Mouse (Mus musculus) MEL (cell line): ENCODE results near the gene Ctdsp2. TPM values are rescaled to one million over a fixed set of nuclear protein-coding genes. Genes with fewer than 3 reads are reported as not detected.
A peak's percentile ranks its signal among the peaks of the same experiment; 100 is the strongest.

ENCODE experiments used
- DNase-seq: peaks from one replicate; pipeline ENCODE4 v3.0.0; 2011; ENCODE audit warnings: low read depth, low spot score
- H3K27ac ChIP-seq: 2 replicates; pipeline ENCODE4 v1.5.1; 2012; ENCODE audit warnings: low read depth, mild to moderate bottlenecking, control low read depth, low read length, moderate library complexity; ENCODE audit not compliant: control insufficient read depth
- H3K27me3 ChIP-seq, 2 experiments: fragments of 150-350 bp in 1 of 2; sonication (generic) in 1 of 2; 2 replicates each; pipeline ENCODE4 v1.6.1; 2012; ENCODE audit warnings: low read length in 2 of 2, mild to moderate bottlenecking in 2 of 2, improper control_type of control experiment in 1 of 2, moderate library complexity in 1 of 2; ENCODE audit not compliant: insufficient read depth in 2 of 2, control insufficient read depth in 1 of 2
- H3K36me3 ChIP-seq, 2 experiments: 2 replicates each; pipeline ENCODE4 v1.6.1; 2012 to 2014; ENCODE audit warnings: low read length in 2 of 2, improper control_type of control experiment in 1 of 2, inconsistent platforms in 1 of 2, mild to moderate bottlenecking in 1 of 2; ENCODE audit not compliant: insufficient read depth in 2 of 2, control insufficient read depth in 1 of 2
- H3K4me1 ChIP-seq, 2 experiments: fragments of 150-350 bp in 1 of 2; sonication (generic) in 1 of 2; 2 replicates each; pipeline ENCODE4 v1.6.1; 2012; ENCODE audit warnings: low read length in 2 of 2, improper control_type of control experiment in 1 of 2, mild to moderate bottlenecking in 1 of 2; ENCODE audit not compliant: insufficient read depth in 2 of 2, control insufficient read depth in 1 of 2
- H3K4me3 ChIP-seq, 2 experiments: fragments of 150-350 bp in 1 of 2; sonication (generic) in 1 of 2; 2 replicates each; pipeline ENCODE4 v1.5.1; 2012; ENCODE audit warnings: low read depth in 2 of 2, low read length in 2 of 2, mild to moderate bottlenecking in 2 of 2, moderate library complexity in 2 of 2, control low read depth in 1 of 2, improper control_type of control experiment in 1 of 2; ENCODE audit not compliant: control insufficient read depth in 1 of 2, insufficient read depth in 1 of 2
- H3K79me2 ChIP-seq: 2 replicates; pipeline ENCODE4 v1.6.1; 2012; ENCODE audit warnings: mild to moderate bottlenecking, low read length, moderate library complexity; ENCODE audit not compliant: control insufficient read depth, poor library complexity, insufficient read depth
- H3K9ac ChIP-seq: 2 replicates; pipeline ENCODE4 v1.6.1; 2012; ENCODE audit warnings: low read depth, mild to moderate bottlenecking, control low read depth, low read length, moderate library complexity; ENCODE audit not compliant: control insufficient read depth, poor library complexity, severe bottlenecking
- H3K9me3 ChIP-seq: fragments of 150-350 bp; sonication (generic); replicated peaks from 2 replicates; pipeline ENCODE4 v1.6.1; 2012; ENCODE audit warnings: mild to moderate bottlenecking, low read length, improper control_type of control experiment, moderate library complexity; ENCODE audit not compliant: insufficient read depth
- CHD1 ChIP-seq: IDR thresholded peaks from 2 replicates; pipeline ENCODE4 v1.6.1; 2012; ENCODE audit warnings: low read depth, mild to moderate bottlenecking, inconsistent platforms, low read length, improper control_type of control experiment
- CHD2 ChIP-seq: IDR thresholded peaks from 2 replicates; pipeline ENCODE4 v1.6.1; 2011; ENCODE audit warnings: low read length, improper control_type of control experiment
- CTCF ChIP-seq, 3 experiments: IDR thresholded peaks in 2 of 3; conservative IDR thresholded peaks in 1 of 3; 2 replicates each; pipeline ENCODE4 v1.5.1; 2011 to 2012; ENCODE audit warnings: low read length in 3 of 3, low read depth in 2 of 3, mild to moderate bottlenecking in 2 of 3, improper control_type of control experiment in 1 of 3, inconsistent platforms in 1 of 3, mixed read lengths in 1 of 3, moderate library complexity in 1 of 3; ENCODE audit not compliant: control insufficient read depth in 1 of 3, insufficient read depth in 1 of 3, poor library complexity in 1 of 3, severe bottlenecking in 1 of 3
- E2F4 ChIP-seq: IDR thresholded peaks from 2 replicates; pipeline ENCODE4 v1.6.1; 2011; ENCODE audit warnings: low read depth, low read length, improper control_type of control experiment, borderline replicate concordance
- ELF1 ChIP-seq: IDR thresholded peaks from 2 replicates; pipeline ENCODE4 v1.6.1; 2014; ENCODE audit warnings: low read depth, mild to moderate bottlenecking, inconsistent platforms, low read length, improper control_type of control experiment, moderate library complexity
- GATA1 ChIP-seq: IDR thresholded peaks from 2 replicates; pipeline ENCODE4 v1.6.1; 2011; ENCODE audit warnings: low read depth, low read length, improper control_type of control experiment
- KAT2A ChIP-seq: conservative IDR thresholded peaks from 2 replicates; pipeline ENCODE4 v1.6.1; 2012; ENCODE audit warnings: low read depth, low read length, improper control_type of control experiment, inconsistent platforms
- MAFK ChIP-seq: IDR thresholded peaks from 2 replicates; pipeline ENCODE4 v1.6.1; 2011; ENCODE audit warnings: low read depth, mild to moderate bottlenecking, low read length, improper control_type of control experiment, borderline replicate concordance
- MAX ChIP-seq: IDR thresholded peaks from 2 replicates; pipeline ENCODE4 v1.6.1; 2011; ENCODE audit warnings: low read length, improper control_type of control experiment
- MAZ ChIP-seq: IDR thresholded peaks from 2 replicates; pipeline ENCODE4 v1.6.1; 2012; ENCODE audit warnings: low read depth, mild to moderate bottlenecking, inconsistent platforms, low read length, improper control_type of control experiment
- MXI1 ChIP-seq: IDR thresholded peaks from 2 replicates; pipeline ENCODE4 v1.6.1; 2011; ENCODE audit warnings: mild to moderate bottlenecking, low read depth, low read length, improper control_type of control experiment
- POLR2AphosphoS5 ChIP-seq: IDR thresholded peaks from 2 replicates; pipeline ENCODE4 v1.6.1; 2012; ENCODE audit warnings: low read depth, borderline replicate concordance, mild to moderate bottlenecking, inconsistent platforms, low read length, moderate library complexity, mixed read lengths
- USF1 ChIP-seq: IDR thresholded peaks from 2 replicates; pipeline ENCODE4 v1.6.1; 2014; ENCODE audit warnings: low read depth, mild to moderate bottlenecking, inconsistent platforms, low read length, improper control_type of control experiment, moderate library complexity
- ZC3H11A ChIP-seq: IDR thresholded peaks from 2 replicates; pipeline ENCODE4 v1.6.1; 2012; ENCODE audit warnings: low read depth, mild to moderate bottlenecking, inconsistent platforms, low read length, improper control_type of control experiment
- ZMIZ1 ChIP-seq: IDR thresholded peaks from 2 replicates; pipeline ENCODE4 v1.6.1; 2012; ENCODE audit warnings: low read depth, mild to moderate bottlenecking, inconsistent platforms, low read length, improper control_type of control experiment, moderate library complexity
- polyA plus RNA-seq, 2 experiments: library from polyadenylated mRNA; stranded (reverse) in 1 of 2; unstranded in 1 of 2; fragments of >175 nt in 1 of 2; fragments of >200 nt in 1 of 2; gene quantifications; 2 replicates each; pipeline versions ENCODE4 v1.2.1 to v1.2.4; 2012; ENCODE audit warnings: low replicate concordance in 2 of 2, low read depth in 1 of 2; ENCODE audit not compliant: insufficient read length in 2 of 2, insufficient read depth in 1 of 2, missing spikeins in 1 of 2
- total RNA-seq: library from RNA; depleted of rRNA; stranded (reverse); fragments of 300-350 nt; gene quantifications from 2 replicates; pipeline ENCODE4 v1.2.3, GENCODE M21; 2012

The Ctdsp2 gene
- total and polyA plus RNA-seq, 3 experiments = 16.7 to 69.3 TPM; not detected in 1

- TF ChIP-seq GATA1 (peak; percentile 75), MXI1 (peak; percentile 24; the same call in 1 of the 2 replicates), CHD1 (no peak), MAX (no peak)
Observed at GRCm38 (mm10) chr10:126950572-126950971, 27.9 kb upstream of the Ctdsp2 start (continued).

- no peak for DNase-seq
Observed at GRCm38 (mm10) chr10:126952375-126952774, 26.1 kb upstream of the Ctdsp2 start.

GRCm38 (mm10) chr10:126953029-126953471 lies 25.5 kb upstream of the Ctdsp2 start:
- Histone ChIP-seq H3K4me1 (peaks cover 10 to 14% of the 10 kb centered on the region in 2 experiments), H3K9ac (no peak overlapping the region), H3K27me3 (no peaks in the 10 kb centered on the region), H3K79me2 (no peaks in the 10 kb centered on the region), H3K36me3 (peaks cover 0 to 9% of the 10 kb centered on the region in 2 experiments; a peak in 1 of 4 replicates), H3K9me3 (no peaks in the 10 kb centered on the region), H3K27ac (no peak overlapping the region), H3K4me3 (no peak overlapping the region)
- TF ChIP-seq KAT2A (no peak), ELF1 (no peak), E2F4 (no peak), POLR2AphosphoS5 (no peak), ZC3H11A (no peak), MAZ (no peak), CHD2 (no peak), USF1 (no peak), ZMIZ1 (no peak), CHD1 (no peak)
- peak; percentile 24 for DNase-seq

More at GRCm38 (mm10) chr10:126952375-126952774, 26.1 kb upstream of the Ctdsp2 start:
- Histone ChIP-seq H3K4me3 (no peak overlapping the region), H3K36me3 (peaks cover 0 to 9% of the 10 kb centered on the region in 2 experiments; a peak in 1 of 4 replicates), H3K4me1 (peaks cover 10 to 14% of the 10 kb centered on the region in 2 experiments), H3K27ac (no peak overlapping the region), H3K9ac (no peak overlapping the region), H3K79me2 (no peaks in the 10 kb centered on the region), H3K27me3 (no peaks in the 10 kb centered on the region), H3K9me3 (no peaks in the 10 kb centered on the region)
- TF ChIP-seq CTCF (IDR thresholded peaks at IDR 0.05 in 2 of 3, conservative IDR thresholded peaks at IDR 0.05 in 1 of 3; ENCODE audit: control insufficient read depth in 1 of 3, insufficient read depth in 1 of 3, low read depth in 2 of 3, low read length in 3 of 3, poor library complexity in 1 of 3, severe bottlenecking in 1 of 3) (peak; percentile 30 to 47 (median 45)), MAFK (no peak)
